7 mouse cellular contexts compared by ENCODE assay signal in genomic region chr5:33657787-33658663, GRCm38 (mm10). TPM values are rescaled to one million over a fixed set of nuclear protein-coding genes. Genes with fewer than 3 reads are reported as not detected.
DNase-seq lines count a peak whose midpoint lies in the region; ATAC-seq lines count a peak whose summit lies in the region.

Gene Tacc3, plus strand, starts transcription at chr5:33658128.
Gene Tmem129, minus strand, starts transcription at chr5:33658416.

- peak within 1 kb of the TSS; percentile 79 for H3K4me3 ChIP-seq in intestine, embryonic 16.5 days (ENCODE audit: low read length)
- H3K4me3 ChIP-seq in midbrain, embryonic 11.5 days (ENCODE audit: low read depth, low read length), result peak within 1 kb of the TSS; percentile 79

- ATAC-seq in intestine, embryonic 16.5 days, result peak; percentile 97
- peak; percentile 97 for ATAC-seq in midbrain, embryonic 11.5 days (ENCODE audit: low FRiP score)

- peak within 1 kb of the TSS; percentile 98 for H3K27ac ChIP-seq in intestine, embryonic 16.5 days (ENCODE audit: low read length)
- H3K27ac ChIP-seq in midbrain, embryonic 11.5 days (ENCODE audit: low read depth, low read length), result peak within 1 kb of the TSS; percentile 87

- peak within 1 kb of the TSS; percentile 88 for H3K9ac ChIP-seq in intestine, embryonic 16.5 days (ENCODE audit: low read depth, low read length)
- H3K9ac ChIP-seq in midbrain, embryonic 11.5 days (ENCODE audit: low read length), result peak within 1 kb of the TSS; percentile 85

- WGBS in intestine, embryonic 16.5 days, result under 1% methylated on average over 60 of the region's 60 CpGs
- under 1% methylated on average over 60 of the region's 60 CpGs for whole genome bisulfite sequencing in midbrain, embryonic 11.5 days

- intact Hi-C loops in left cerebral cortex, postnatal 36 days (cut with DNase I), result loop anchor here (1.0 to 10.0 kb wide), 2 partner anchors 29 to 277 kb away; partner anchors contain the start of genes Fam53a, Gm9903 and Nelfa

- no peaks in the 10 kb centered on the region for H3K9me3 ChIP-seq in intestine, embryonic 16.5 days (ENCODE audit: control insufficient read depth, low read length)
- no peaks in the 10 kb centered on the region for H3K9me3 ChIP-seq in midbrain, embryonic 11.5 days (ENCODE audit: control insufficient read depth, low read length)

- no peaks in the 10 kb centered on the region for H3K27me3 ChIP-seq in intestine, embryonic 16.5 days (replicated peaks; ENCODE audit: control insufficient read depth, insufficient read depth, low read length)
- H3K27me3 ChIP-seq in midbrain, embryonic 11.5 days (ENCODE audit: control insufficient read depth, insufficient read depth, low read length), result no peaks in the 10 kb centered on the region

- peaks cover 27% of the 10 kb centered on the region for H3K4me1 ChIP-seq in intestine, embryonic 16.5 days (ENCODE audit: control insufficient read depth, insufficient read depth, low read length)
- H3K4me1 ChIP-seq in midbrain, embryonic 11.5 days (ENCODE audit: control insufficient read depth, insufficient read depth, low read length), result peaks cover 24% of the 10 kb centered on the region

- peaks cover 11% of the 10 kb centered on the region for H3K36me3 ChIP-seq in intestine, embryonic 16.5 days (ENCODE audit: control insufficient read depth, insufficient read depth, low read length)
- no peaks in the 10 kb centered on the region; the same call in 1 of the 2 replicates for H3K36me3 ChIP-seq in midbrain, embryonic 11.5 days (ENCODE audit: control insufficient read depth, insufficient read depth, low read length)

- H3K4me2 ChIP-seq in intestine, embryonic 16.5 days (ENCODE audit: low read depth, low read length), result peak within 1 kb of the TSS; percentile 79
- H3K4me2 ChIP-seq in midbrain, embryonic 11.5 days, result peak within 1 kb of the TSS; percentile 83

- peak; percentile 99 for DNase-seq in adrenal gland, adult 8-10 months
- peak; percentile 98 for DNase-seq in embryo, embryonic 9.5 days (ENCODE audit: extremely low spot score)
- peak; percentile 89 to 96 for DNase-seq in gastrocnemius, postnatal 4 days (ENCODE audit: low spot score in 2 of 2)
- peak; percentile 99 for DNase-seq in left cerebral cortex, postnatal 36 days (ENCODE audit: low spot score in 2 of 2)
- DNase-seq in midbrain, embryonic 11.5 days (ENCODE audit: low spot score, missing footprints), result peak; percentile 99
- peak; percentile 97 for DNase-seq in skeletal muscle tissue, adult 2 months (ENCODE audit: low read depth, low spot score)

RNA-seq across cellular contexts. Expression of gene Tacc3, which starts in this region (rescaled TPM):
- total RNA-seq in adrenal gland, adult 8-10 months (2022), result 1 to 10 TPM; 3.5 to 9.6 (median 6.7) TPM
- 10 to 100 TPM; 31.2 to 33.7 TPM for total RNA-seq in gastrocnemius, postnatal 4 days (2021)
- polyA plus RNA-seq in intestine, embryonic 16.5 days (2015; fragmentation: Nextera tagmentation; extraction: Ambion mirVana), result 130 and 144 TPM in 2 replicates
- 1 to 10 TPM; 6.0 to 6.1 TPM for total RNA-seq in left cerebral cortex, postnatal 36 days (2021)
- 277 and 307 TPM in 2 replicates for polyA plus RNA-seq in midbrain, embryonic 11.5 days (2014; fragmentation: Nextera tagmentation; extraction: Ambion mirVana)

RNA-seq across cellular contexts. Expression of gene Tmem129, which starts in this region (rescaled TPM):
- 10 to 100 TPM; 28.6 to 37.7 (median 33.2) TPM for total RNA-seq in adrenal gland, adult 8-10 months (2022)
- 10 to 100 TPM; 26.5 to 27.1 TPM for total RNA-seq in gastrocnemius, postnatal 4 days (2021)
- polyA plus RNA-seq in intestine, embryonic 16.5 days (2015; fragmentation: Nextera tagmentation; extraction: Ambion mirVana), result 35.7 and 36.9 TPM in 2 replicates
- total RNA-seq in left cerebral cortex, postnatal 36 days (2021), result 10 to 100 TPM; 24.4 to 27.5 TPM
- 36.0 and 37.4 TPM in 2 replicates for polyA plus RNA-seq in midbrain, embryonic 11.5 days (2014; fragmentation: Nextera tagmentation; extraction: Ambion mirVana)

Comparison
In these comparisons a context has a peak if more than half of its experiments do, and no peak if none do; other contexts are left out.
1. Peak in every context shown above with its lines: DNase-seq, ATAC-seq, H3K4me3 ChIP-seq and H3K27ac ChIP-seq.